Mouse (Mus musculus) Patski (cell line): Measurements from ENCODE around the gene Gpc2. TPM values are rescaled to one million over a fixed set of nuclear protein-coding genes. Genes with fewer than 3 reads are reported as not detected.

Experiments
- ATAC-seq: fragments of 100-300 bp; one replicate; pipeline ENCODE4 v1.8.0; 2021
- CTCF ChIA-PET: fragments of 350-600 bp; sonication (Branson Sonifier 250); formaldehyde crosslinking; loops from one replicate; lab custom pipeline; 2022; ENCODE audit warnings: inconsistent platforms; lab: Charles Lee
- POLR2A ChIA-PET: fragments of 350-600 bp; sonication (Branson Sonifier 250); formaldehyde crosslinking; loops from one replicate; lab custom pipeline; 2022; ENCODE audit warnings: antibody characterized with exemption, inconsistent platforms; lab: Charles Lee
- DNase-seq: peaks from one replicate; pipeline ENCODE4 v3.0.0-alpha.2; 2011; ENCODE audit warnings: low read depth, low spot score
- H3K27me3 ChIP-seq: fragments of 371-371 bp; one replicate; pipeline ENCODE4 v1.5.1; 2021
- CTCF ChIP-seq: fragments of 100-300 bp; IDR thresholded peaks from one replicate; pipeline ENCODE4 v1.5.1; 2021
- in situ Hi-C: fragments of 300-500 bp; cut with MboI; formaldehyde crosslinking; loops from 3 replicates; pipeline ENCODE4 v1.11.1; 2018; ENCODE audit warnings: low pct_unique_long_range_greater_than_20kb, mixed read lengths
- polyA plus RNA-seq: library from polyadenylated mRNA; unstranded; gene quantifications from one replicate; pipeline ENCODE4 v1.2.3, GENCODE M21; 2021

Gpc2 gene
- polyA plus RNA-seq, 1 experiment from 2014 or later, result 13.9 TPM

- no peaks in the 10 kb centered on the region for H3K27me3 ChIP-seq
- in situ Hi-C loops, result no loop called here
- ATAC-seq (no peak), DNase-seq (no peak)
- ChIA-PET CTCF (no interaction called here), POLR2A (interaction anchor here (1.3 to 3.5 kb wide), 3 partner anchors 10 to 16 kb away, joined by 5 to 12 read pairs (median 10); partner anchors contain the start of genes Gal3st4, Gm43720, Gpc2 and Stag3)
- TF ChIP-seq CTCF, result no peak
Measured at GRCm38 (mm10) chr5:138262582-138263240, 17.1 kb downstream of the Gpc2 start.

DNA sequence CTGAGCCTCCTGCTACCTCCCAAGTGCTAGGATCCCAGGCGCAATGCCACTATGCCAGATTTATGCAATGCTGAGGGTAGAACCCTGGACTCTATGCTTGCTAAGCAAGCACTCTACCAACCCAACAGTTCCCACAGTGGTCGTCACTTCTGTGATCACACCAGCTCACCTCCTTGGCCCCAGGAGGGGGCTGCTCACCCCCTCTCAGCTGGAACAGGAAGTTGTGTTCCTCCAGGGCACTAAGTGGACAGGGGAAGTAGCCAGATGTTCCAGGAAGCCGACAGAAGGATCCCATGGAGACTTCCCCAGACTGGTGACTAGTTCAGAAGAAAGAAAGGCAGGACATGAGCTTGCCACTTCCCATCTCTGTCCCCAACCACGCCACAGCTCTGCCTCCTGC, 17.8 kb downstream of the Gpc2 start:
- in situ Hi-C loops, result no loop called here
- no peaks in the 10 kb centered on the region for H3K27me3 ChIP-seq
- DNase-seq (no peak), ATAC-seq (no peak)
- POLR2A ChIA-PET, result interaction anchor here (2.6 kb wide), 1 partner anchor 11 kb away, joined by 10 read pairs; the partner anchor contains the start of gene Gal3st4
- no peak for TF ChIP-seq CTCF
- CTCF ChIA-PET, result no interaction called here

DNA sequence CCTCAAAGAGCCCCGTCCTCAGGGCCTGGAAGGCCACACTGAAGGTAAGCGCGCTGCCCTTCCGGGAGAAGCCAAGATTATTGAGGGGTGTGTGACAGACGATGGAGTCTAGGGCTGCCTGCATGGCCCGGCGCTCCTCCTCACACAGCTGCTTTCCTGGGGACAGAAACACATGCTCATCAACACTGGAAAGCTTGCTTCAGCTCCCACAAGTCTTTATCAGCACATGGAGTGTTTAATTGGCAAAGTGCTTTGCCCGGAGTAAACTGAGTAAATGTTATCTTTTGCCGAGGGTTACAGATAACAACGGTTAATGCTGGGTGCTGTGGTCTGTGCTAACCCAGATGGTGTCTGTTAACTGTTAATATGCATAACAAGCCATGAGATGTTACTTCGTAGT, 19.0 kb downstream of the Gpc2 start:
- in situ Hi-C loops, result no loop called here
- CTCF ChIA-PET, result no interaction called here

GRCm38 (mm10) chr5:138260051-138260450, 19.8 kb downstream of the Gpc2 start:
- ATAC-seq, result no peak
- H3K27me3 ChIP-seq, result no peaks in the 10 kb centered on the region
- DNase-seq, result no peak
- in situ Hi-C loops, result no loop called here
- POLR2A ChIA-PET, result no interaction called here
- TF ChIP-seq CTCF, result no peak
- CTCF ChIA-PET, result interaction anchor here (0.7 kb wide), 1 partner anchor 9 kb away, joined by 3 read pairs; no protein-coding TSS in a partner anchor

More for the DNA sequence above, 19.0 kb downstream of the Gpc2 start:
- TF ChIP-seq CTCF, result no peak
- POLR2A ChIA-PET, result no interaction called here
- no peaks in the 10 kb centered on the region for H3K27me3 ChIP-seq
- DNase-seq (no peak), ATAC-seq (no peak)

- ATAC-seq, result no peak
- POLR2A ChIA-PET, result no interaction called here
- TF ChIP-seq CTCF, result no peak
Measured at GRCm38 (mm10) chr5:138258993-138259392, 20.8 kb downstream of the Gpc2 start.

DNA sequence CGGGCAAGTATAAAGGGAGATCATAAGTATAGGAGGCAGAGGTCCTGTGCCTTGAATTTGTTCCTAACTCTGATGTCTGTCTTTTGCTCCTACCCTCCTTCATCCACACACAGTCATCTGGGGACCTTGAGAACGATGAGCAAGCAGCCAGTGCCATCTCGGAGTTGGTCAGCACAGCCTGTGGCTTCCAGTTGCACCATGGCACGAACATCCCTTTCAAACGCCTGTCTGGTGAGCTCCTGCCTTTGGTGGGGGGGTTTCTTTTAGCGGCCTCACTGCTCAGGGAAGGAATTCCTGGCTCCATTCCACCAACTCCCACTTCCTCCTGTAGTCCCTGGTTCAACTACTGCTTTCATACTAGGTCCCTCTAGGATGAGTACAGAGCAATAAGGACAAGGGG, 21.3 kb downstream of the Gpc2 start:
- TF ChIP-seq CTCF, result no peak
- ATAC-seq, result no peak
- no peak for DNase-seq
- no peaks in the 10 kb centered on the region for H3K27me3 ChIP-seq
- CTCF ChIA-PET, result no interaction called here
- in situ Hi-C loops, result no loop called here
- POLR2A ChIA-PET, result no interaction called here

More at GRCm38 (mm10) chr5:138258993-138259392, 20.8 kb downstream of the Gpc2 start:
- H3K27me3 ChIP-seq, result no peaks in the 10 kb centered on the region
- CTCF ChIA-PET, result no interaction called here
- DNase-seq, result no peak
- in situ Hi-C loops, result no loop called here

DNA sequence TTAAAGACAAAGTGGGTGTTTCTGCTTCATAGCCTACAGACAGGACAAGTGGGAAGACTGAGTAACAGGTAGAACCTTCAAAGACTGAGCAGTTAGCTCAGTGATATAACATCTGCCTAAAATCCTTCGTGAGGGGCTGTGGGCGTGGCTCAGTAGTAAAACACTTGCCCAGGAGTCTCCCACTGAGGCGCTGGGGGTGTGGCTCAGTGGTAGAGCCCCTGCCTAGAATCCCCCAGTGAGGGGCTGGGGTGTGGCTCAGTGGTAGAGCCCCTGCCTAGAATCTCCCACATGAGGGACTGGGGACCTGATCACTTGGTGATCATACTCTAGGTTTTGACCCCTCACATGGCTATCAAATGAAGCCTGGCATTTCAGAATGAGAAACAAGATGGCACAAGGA, 21.7 kb downstream of the Gpc2 start:
- no peak for ATAC-seq
- in situ Hi-C loops, result no loop called here
- CTCF ChIA-PET, result no interaction called here
- no peaks in the 10 kb centered on the region for H3K27me3 ChIP-seq
- no peak for DNase-seq
- TF ChIP-seq CTCF, result no peak
- POLR2A ChIA-PET, result no interaction called here

- in situ Hi-C loops, result no loop called here
- DNase-seq (no peak), ATAC-seq (no peak)
- POLR2A ChIA-PET, result no interaction called here
- TF ChIP-seq CTCF, result no peak
- CTCF ChIA-PET, result no interaction called here
- no peaks in the 10 kb centered on the region for H3K27me3 ChIP-seq
Measured at GRCm38 (mm10) chr5:138257585-138257978, 22.2 kb downstream of the Gpc2 start.

DNA sequence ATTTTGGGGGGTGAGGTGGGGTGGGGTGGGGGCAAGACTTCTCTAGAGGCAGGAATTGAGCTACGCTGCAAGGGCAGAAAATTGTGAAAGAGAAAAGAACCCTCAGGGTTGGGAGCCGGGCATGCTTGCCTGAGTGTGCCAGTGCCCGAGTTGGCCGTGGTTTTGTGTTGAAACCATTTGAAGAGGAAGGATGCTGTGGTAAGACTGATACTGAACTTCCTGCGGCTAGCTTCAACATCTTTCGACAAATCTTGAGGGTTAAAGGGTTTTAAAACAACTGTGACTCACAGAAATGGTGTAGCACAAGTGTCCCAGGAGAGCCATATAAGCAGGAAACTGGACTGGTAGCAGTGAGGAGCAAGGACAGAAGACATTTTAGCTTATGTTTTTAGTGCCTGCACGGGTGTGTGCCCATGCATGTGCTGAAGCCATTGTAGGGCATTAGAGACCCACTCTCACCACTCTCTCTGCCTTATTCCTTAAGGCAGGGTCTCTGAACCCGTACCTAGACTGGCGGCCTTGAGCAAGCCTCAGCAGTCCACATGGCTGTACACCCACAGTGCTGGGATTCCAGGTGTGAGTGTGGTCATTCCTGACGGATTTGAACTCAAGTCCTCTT, 22.7 kb downstream of the Gpc2 start:
- no peak for ATAC-seq
- TF ChIP-seq CTCF, result no peak

GRCm38 (mm10) chr5:138256094-138256467, 23.7 kb downstream of the Gpc2 start:
- peak; percentile 6 for ATAC-seq
- ChIA-PET POLR2A (interaction anchor here (0.6 to 1.0 kb wide), 2 partner anchors 8 to 598 kb away, joined by 4 read pairs; partner anchors contain the start of gene BC037034), CTCF (interaction anchor here (0.7 to 1.5 kb wide), 2 partner anchors 16 to 35 kb away, joined by 3 to 6 read pairs; partner anchors contain the start of gene Gal3st4)
- TF ChIP-seq CTCF, result no peak
- DNase-seq, result no peak
- no peaks in the 10 kb centered on the region for H3K27me3 ChIP-seq
- in situ Hi-C loops, result no loop called here

More for the DNA sequence above, 22.7 kb downstream of the Gpc2 start:
- DNase-seq, result no peak
- H3K27me3 ChIP-seq, result no peaks in the 10 kb centered on the region
- in situ Hi-C loops, result no loop called here
- ChIA-PET POLR2A (interaction anchor here (0.6 kb wide), 1 partner anchor 597 kb away, joined by 4 read pairs; no protein-coding TSS in a partner anchor), CTCF (no interaction called here)
